Mouse (Mus musculus) heart, adult 8-10 months (tissue): ENCODE measurements around the gene Tspan3. TPM values are rescaled to one million over a fixed set of nuclear protein-coding genes. Genes with fewer than 3 reads are reported as not detected.
A peak's percentile ranks its signal among the peaks of the same experiment; 100 is the strongest.

Experiments used
- DNase-seq: peaks from one replicate; pipeline ENCODE4 v3.0.0; 2022; ENCODE audit warnings: low spot score
- total RNA-seq, 4 experiments: library from RNA; stranded (reverse); gene quantifications; 2 replicates each; pipeline ENCODE4 v1.2.4; 2022

Gene Tspan3
- total RNA-seq: 100 to 1,000 TPM; 189 to 223 (median 201) TPM

DNA sequence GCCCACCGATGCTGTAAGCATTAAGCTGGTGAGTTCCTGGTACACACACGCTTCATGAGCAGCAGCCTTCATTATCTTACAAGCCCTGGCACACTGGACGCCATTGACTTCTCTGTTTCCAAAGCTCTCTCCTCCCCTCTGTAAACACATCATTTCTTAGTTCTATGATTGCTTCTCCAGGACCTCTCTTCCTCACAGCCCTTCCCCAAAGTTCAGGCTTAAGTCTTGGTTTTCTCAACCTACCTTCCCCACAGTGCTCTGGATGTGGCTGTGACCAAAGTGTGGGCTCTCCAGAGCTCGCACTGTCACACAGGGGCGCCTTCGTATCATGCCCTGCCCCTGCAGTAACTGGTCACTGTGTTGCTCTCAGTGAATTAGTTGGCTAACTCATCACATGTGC is at the start of gene Tspan3:
Tspan3 (minus strand) TSS at position 101 of the 400 bp plus-strand sequence.
- DNase-seq: no peak

DNA sequence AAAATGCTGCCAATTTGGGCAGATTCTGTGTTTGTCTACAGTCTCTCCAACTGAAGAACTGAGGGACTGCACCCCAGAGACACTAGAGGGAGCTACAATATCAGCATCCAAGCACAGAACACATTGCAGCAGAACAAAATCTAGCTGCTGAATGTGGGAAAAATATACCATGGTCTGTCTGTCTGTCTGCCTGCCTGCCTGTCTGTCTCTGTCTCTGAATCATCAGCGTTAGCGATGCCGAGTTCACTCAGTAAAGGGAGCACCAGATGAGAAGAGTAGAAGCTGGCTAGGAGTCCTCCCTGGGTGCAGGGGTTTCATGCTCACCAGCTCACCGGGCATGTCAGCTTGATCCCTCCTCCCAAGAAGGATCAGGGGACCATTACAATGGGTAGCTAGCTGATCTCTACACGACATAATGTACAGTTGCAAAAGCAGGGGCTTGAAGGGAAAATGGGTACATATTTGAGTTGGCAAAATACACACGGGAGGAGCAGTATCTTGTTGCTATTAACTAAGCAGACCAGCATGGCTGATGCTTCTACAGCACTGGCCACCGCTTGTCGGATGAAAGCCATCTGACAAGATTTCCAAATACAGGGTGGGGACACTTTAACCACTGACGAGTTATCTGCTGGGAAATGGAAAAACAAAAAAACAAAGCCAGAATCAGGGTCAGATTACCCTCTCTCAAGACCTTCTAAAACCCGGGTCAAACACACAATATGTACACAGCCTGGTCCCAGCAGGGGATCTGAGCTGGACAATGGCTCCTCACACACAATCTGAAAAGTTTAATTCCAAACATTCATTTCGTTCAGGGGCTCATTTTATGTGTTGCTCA is 48.4 kb upstream of the Tspan3 start:
- DNase-seq: peak; percentile 65

DNA sequence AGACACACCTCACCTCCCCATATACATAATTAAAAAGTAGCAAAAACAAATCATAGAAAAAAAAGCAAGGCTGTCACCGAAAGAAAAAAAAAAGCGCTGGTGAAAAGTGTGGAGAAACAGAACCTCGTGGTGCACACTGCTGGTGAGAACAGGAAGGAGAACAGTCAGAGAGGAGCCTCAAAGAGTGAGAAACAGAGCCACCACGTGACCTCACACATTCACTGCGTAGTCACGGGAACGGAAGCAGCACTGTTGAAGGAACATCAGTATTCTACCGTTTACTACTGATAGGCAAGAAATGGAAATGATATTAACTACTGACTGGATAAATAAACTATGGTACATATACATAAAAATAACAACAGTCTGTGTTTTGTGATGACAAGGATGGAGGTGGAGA is 43.5 kb upstream of the Tspan3 start:
- DNase-seq: no peak

DNA sequence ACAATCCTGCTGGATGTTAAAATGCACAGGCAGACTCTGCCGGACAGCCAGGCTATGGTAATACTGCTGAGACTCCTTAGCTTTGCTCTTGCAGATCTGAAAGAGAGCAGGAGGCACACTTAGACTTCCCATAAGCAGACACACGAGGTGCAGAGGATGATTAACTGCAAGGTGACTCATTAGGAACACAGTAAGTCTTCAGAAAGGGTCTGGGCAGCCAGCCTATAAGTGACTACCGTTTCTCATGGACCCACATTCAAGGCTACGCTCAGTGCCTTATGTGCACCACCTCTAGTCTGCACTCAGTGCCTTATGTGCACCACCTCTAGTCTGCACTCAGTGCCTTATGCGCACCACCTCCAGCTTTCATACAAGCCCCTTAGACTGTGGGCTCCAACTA is 42.2 kb upstream of the Tspan3 start:
- DNase-seq: no peak

DNA sequence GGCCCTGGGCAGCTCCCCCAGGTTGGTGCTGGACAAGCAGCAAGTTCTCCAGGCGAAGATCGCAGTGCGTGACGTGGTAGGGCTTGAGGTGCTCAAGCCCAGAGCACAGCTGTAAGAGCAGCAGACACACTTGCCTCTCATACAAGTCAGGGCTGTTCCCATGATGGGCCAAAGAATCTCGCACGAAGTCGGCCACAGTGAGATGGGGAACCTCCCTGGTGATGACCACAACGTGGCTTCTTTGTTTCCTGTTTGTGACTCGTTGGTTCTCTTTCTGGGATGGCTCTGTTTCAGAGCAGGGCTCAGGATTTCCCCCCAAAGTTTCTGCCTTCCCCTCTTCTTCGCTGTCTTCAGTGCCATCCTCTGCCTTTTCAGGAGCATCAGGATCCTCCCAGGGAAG is 41.8 kb upstream of the Tspan3 start:
- DNase-seq: no peak

DNA sequence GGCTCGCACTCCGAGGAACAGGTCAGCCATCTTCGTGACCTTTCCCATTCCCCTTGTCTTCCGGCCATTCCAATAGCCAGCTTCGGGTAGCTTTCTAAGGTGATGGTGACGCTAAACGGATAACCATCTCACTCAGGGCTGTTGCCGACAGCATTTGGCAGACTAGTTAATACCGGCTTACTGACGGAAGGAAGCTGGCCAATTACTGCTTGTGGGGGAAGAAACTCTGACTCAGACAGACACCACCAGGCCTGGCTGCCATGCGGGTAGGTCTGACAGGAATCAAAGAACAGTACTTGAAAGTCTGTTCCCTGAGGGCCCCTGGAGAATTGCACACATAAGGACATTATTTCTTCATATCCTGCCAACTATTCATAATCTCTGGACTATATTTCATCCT is 40.1 kb upstream of the Tspan3 start:
- DNase-seq: no peak

DNA sequence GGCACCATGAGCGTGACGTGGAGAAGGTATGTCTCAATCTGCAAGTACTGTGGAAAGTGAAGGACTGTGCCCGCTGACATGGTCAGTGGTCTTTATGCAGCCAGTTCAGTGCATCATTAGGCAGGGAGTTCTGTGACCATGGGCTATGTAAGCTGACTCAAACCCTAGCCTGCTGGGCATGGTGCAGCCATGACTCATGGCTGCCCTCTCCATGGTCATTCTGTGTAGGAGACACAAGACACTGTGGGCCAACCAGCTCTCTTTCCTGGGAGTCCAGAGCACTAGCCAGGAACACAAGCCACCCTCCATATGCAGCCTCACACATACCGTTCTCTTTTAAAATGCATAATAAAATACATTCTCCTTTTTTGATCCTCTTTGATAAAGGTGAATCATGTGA is 39.0 kb upstream of the Tspan3 start:
- DNase-seq: no peak

DNA sequence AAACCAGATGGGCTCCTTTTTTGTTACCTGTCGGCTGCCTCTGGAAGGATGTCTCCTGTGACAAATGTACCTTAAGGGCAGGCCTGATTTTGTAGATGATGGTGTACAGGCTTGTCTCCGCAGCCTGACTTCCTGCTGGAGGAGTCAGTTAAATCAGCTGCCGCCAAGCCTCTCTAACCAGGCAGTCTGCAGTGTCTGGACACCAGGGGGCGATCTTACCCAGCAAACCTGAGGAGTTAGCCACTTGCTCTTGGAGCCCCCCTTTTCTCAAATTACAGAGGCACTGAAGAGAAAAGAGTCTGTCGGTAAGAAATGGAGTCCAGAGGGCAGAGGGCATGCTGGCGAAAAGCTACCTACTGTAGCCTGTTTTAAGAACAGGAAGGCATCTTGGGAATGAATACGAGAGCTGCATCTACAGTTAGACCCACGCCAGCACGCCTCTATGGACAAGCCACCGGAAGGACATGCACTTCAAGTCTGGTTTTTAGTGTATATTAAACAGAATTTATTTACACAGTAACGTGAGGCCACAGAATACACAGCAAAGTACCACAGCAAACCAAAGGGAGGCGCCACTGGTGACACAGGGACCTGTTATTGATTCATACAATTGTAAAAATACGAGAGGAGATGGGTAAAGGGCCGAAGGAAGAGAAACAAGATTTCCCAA is 35.5 kb upstream of the Tspan3 start:
- peak; percentile 85 for DNase-seq

DNA sequence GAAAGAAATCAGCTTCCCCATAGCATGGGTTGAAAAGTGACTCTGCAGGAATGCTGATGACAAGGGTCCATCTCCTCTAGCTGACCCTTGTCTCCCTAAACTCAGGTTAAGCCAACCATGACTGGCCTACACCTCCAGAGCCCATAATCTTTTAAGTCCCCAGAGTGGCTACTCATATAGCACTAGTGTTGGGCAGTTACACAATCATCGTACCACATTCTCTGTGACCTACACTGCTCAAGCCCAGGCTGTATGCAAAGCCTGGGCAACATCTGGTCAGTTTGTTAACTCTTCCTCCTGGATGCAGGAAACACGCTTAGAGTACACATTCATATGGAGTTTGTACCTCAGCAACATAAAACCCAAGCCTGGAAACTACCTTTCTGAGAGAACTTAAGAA is 34.9 kb upstream of the Tspan3 start:
- DNase-seq: no peak

DNA sequence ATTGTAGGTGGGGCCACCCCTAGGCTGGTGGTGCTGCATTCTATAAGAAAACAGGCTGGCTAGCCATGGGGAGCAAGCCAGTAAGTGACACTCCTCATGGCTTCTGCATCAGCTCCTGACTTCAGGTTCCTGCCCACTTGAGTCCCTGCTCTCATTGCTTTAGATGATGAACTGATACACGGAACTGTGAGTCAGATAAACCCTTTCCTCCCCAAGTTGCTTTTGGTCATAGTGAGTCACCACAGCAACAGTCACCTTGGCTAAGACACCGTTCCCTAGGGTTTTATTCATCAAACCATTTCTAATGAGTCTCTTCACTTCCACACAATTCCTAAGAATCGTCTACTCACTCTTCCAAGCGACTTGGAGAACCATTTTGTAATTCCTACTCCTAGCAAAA is 31.6 kb upstream of the Tspan3 start:
- DNase-seq: no peak

DNA sequence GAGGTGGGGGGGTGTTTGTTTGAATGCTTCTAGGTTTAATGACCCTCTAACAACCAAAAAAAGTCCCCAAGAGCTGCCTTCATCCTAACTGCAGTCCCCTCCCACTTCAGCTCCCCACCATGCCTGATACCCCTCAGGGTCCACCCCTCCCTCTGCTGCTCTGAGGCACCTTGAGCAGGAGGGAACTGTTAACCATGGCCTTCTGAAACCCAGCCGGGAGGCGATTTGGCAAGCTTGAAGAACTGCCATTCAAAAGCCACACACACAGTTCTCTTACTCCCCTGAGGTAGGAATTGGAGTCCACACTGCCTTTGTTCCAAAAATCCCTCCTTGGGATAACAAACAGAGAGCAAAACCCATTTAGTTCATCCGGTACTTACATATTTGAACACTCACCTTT is 29.9 kb upstream of the Tspan3 start:
- DNase-seq: no peak

DNA sequence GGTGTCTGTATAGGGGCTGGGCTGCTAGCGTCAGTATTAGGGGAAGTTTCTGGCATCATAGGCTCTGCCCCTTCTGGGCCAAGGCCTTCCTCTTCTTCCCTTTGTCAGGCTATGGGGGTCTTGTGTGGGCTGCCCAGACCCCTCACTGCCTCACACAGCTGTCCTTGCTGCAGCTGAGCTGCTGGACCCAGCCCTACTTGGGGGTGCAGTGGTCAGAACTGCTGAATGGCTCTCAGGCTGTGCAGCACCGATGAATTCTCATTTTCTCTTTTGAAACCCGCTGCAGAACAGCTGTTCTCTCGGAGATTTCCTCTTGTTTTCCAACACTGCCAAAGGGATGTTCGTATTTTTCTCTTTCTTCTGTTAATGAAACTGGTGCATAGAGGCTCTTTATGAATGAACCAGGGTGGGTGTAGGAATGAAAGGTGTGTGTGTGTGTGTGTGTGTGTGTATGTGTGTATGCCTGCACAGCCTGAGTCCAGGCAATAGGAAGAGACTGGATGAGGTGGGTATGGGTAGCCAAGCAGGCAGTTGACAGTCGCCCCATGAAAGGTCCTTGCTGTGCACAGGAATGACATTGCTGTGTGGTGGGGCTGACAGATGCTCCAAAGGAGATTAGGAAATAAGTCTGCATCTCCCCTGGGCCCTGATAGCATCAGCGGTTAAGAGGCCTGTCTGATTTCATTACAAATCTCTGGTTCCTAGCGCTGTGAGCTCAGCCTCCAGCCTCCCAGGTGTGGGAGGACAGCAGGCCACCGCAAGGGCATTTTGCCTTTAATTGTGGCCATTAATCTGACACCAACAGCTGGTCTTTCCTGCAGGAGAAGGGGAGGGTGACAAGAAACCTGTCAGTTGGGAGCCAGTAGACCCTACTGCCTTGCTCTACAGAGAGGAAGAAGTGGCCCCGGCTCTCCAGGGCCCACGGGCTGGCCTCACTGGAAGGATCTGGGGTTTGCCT is 26.5 kb upstream of the Tspan3 start:
- no peak for DNase-seq

DNA sequence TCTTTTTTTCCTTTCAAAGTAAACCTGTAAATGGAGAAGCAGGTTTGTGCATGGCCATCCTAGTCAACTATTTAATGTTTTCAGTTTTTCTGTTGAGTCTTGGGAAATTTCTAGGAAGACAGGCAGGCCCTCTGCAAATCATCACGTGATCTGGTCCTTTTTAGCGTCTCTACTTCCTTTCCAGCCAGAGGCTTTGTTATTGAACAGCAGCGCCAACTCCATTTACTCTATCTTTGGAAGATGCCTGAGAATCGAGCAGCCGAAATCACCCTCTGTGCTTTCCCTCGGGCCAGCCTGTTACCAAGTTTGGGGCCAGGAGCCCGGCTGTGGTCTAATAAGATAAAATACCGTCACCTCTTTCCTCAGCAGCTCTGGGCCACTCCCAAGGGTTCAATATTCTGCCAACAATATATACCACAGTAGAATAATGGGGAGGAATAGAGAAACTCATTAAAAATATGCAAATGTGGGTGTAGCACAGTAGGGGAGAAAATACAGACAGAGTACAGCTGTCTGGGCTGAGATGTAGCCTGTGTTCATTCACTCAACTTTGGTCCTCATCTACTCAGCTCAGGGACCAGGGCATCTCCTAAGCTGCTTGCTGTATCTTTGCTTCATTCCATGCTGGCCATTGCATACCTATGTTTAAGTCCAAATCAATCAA is 15.0 kb upstream of the Tspan3 start:
- DNase-seq: peak; percentile 36

DNA sequence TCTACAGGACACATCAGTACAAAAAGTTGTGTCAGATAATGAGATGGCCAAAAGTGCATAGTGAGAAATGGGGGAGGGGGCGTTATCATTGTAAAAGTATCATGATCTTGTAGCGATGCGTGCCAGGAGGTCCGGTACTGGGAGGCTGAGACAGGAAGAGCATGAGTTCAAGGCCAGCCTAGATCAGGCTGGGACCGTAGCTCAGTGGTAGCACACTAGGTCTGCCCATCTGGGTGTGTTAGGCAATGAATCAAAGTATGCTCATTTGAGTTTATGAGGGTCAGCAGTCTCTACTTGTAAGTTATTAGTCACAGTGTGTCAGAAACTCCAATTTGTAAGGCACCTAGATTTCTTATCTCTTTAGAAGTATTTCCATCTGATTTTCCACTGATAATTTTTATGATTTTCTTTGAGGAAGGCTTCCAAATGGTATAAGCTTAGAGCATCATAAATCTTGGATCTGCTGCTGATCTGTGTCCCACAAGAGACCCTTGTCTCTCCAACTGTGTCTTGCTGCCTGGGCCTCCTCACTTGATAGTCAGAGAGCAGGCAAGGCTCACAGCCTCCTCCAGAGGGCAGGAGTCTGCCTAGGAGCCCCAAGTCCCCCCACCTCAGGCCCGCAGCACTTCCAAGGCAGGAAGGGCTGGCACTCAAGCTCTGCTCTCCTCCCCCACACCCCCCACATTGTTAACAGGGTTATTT is 14.3 kb upstream of the Tspan3 start:
- no peak for DNase-seq

DNA sequence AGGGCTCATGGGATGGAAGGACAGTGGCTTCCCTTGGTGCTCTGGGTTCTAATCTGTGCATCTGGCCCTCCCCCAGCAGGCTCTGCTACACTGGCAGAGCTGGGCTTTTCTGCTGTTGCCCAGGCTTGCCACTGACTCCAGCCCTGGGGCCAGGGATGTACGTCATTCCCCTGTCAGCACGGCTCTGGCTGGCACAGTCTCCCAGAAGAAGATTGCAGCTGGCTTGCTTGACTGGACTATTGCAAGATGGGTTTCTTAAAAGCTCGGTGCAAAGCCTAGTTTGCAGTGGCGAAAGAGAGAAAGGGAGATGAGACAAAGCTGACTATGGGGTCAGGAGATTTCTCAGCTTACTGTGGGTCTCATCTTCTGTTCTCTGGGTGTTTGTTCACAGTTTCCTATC is 12.1 kb upstream of the Tspan3 start:
- DNase-seq: no peak

DNA sequence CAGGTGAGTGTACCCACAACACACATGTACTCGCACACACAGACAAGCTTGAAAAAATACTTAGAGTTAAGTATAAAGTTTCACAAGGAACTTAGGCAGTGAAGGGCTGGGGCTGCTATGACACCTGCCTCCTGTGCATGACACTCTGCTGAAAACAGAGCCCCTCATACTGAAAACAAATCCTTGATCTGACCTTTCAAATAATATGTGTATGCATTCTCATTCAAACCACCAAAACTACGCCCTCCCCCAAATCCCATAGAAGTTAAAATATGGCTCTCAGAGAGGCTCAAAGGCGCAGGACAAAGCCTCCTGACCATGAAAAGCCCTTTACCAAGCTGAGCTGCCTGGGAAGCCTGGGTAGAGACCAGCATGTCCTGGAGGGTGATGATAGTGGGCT is 10.0 kb upstream of the Tspan3 start:
- DNase-seq: no peak

DNA sequence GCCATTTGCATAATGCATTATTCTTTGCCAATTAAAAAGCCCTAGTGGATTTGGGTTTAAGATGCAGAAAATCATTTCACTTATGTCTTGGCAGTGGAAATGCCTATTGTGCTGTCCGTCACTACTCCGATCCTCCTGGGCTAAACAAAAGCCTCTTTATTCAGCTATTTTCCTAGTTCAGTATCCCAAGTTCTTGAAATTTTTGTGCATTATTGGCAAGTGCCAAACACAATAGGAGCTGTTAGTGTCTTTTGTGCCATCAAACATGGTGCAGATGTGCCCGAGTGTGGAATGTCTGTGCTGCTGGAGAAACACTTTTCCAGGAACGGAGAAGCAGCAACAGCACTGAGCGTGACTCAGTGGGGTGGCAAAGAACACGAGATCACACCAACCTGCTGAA is 2.4 kb upstream of the Tspan3 start:
- DNase-seq: no peak

DNA sequence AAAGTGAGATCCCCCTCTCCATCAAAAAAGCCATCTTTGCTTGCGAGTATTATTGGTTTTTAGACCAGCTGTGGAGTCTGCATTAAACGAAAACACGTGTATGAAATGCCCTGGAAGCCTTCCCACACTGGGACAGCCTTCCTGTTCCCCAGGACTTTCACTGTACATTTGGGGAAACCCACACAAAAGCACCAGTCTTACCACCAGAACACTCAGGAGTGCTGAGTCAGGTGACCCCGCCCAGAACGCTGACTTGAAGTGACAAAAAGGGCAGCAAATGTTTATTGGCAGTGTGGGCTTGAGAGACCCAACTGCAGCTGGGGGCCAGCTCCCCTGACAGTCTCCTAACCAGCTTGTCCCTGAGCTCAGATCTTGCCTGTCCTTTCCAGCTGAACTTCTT is 884 bp upstream of the Tspan3 start:
- no peak for DNase-seq

DNA sequence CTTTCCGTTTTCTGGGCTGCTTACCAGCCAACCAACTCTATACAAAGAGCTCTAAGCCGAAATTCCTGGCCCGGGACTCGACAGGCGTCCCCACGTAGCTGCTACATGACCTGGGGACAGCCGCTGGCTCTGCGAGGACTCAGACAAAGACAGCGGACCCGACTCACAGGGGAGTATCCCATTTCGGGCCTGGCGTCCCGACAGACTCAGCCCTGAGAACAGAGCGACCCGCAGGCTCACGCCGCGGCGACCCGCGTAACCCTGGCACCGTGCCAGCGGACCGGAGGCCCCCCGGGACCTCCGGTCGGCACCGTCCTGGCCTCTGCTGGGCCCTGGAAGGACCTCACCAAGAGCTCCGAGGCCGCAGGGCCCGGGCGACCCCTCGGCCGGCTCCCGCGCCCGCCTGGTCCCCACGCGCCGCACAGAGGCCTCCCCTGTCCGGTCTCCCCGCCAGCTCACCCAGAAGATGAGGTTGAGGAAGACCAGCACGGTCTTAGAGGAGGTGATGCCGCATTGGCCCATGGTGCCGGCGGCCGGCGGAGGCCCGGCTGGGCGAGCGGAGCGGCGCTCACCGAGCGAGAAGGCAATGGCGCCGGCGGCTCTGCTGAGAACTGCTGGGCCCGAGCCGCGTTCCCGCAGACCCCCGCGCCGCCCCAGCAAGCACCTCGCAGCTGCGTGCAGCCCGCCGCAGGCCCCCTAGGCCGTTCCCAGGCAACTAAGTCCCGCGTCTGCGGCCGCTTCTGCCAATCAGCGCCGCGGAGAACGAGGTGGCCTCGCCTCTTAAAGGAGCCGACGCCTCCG is 4.7 kb downstream of the Tspan3 start:
- DNase-seq: peak; percentile 87

DNA sequence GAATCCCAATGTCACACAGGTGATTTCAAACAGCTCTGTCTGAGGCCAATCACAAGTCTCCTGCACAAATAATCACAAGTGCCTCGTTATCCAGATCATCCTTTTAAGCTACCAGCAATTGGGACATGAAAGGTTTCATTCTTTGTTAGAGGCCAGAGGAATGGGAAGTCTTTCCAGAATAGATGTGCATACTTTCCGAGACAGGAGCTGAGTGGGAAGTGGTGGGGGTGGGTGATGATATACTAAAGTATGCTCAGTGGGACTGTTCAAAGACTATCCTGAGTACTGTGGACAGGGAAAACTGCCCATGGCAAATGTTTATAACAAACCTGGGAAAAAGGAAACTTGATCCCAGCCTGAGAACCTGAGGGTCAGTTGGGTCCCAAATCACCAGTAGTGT is 5.8 kb downstream of the Tspan3 start:
- DNase-seq: no peak
